Mouse (Mus musculus) brain, embryonic 14.5 days (tissue): Measurements from ENCODE around the gene Ino80e.

Experiments
- CTCF ChIP-seq: fragments of 200-500 bp; IDR thresholded peaks from 2 replicates; pipeline ENCODE4 v1.5.1; 2012; ENCODE audit warnings: inconsistent platforms, mild to moderate bottlenecking, moderate library complexity, borderline replicate concordance; ENCODE audit not compliant: insufficient read depth, insufficient read length; ENCODE audit errors: extremely low read depth
- POLR2A ChIP-seq: fragments of 200-500 bp; IDR thresholded peaks from 2 replicates; pipeline ENCODE4 v1.6.1; 2012; ENCODE audit warnings: mild to moderate bottlenecking, inconsistent platforms, borderline replicate concordance; ENCODE audit not compliant: poor library complexity, insufficient read depth, insufficient read length, severe bottlenecking; ENCODE audit errors: extremely low read depth

GRCm38 (mm10) chr7:126855641-126856040, 6.5 kb downstream of the Ino80e start:
- no peak for TF ChIP-seq CTCF
- no peak for TF ChIP-seq POLR2A
